Mouse (Mus musculus): ENCODE measurements around the gene Prss35.

Gene Prss35

GRCm38 (mm10) chr9:86795236-86795635, 51.8 kb downstream of the Prss35 start:
- intact Hi-C loops (cut with DNase I) = no loop called here

GRCm38 (mm10) chr9:86797553-86797952, 54.1 kb downstream of the Prss35 start:
- intact Hi-C loops (cut with DNase I) = no loop called here

- intact Hi-C loops (cut with DNase I) = no loop called here
Measured at GRCm38 (mm10) chr9:86798129-86798528, 54.7 kb downstream of the Prss35 start.

GRCm38 (mm10) chr9:86798686-86799085, 55.2 kb downstream of the Prss35 start:
- intact Hi-C loops (cut with DNase I) = no loop called here

GRCm38 (mm10) chr9:86799099-86799498, 55.6 kb downstream of the Prss35 start:
- intact Hi-C loops (cut with DNase I) = no loop called here

- intact Hi-C loops (cut with DNase I) = loop anchor here (2.0 kb wide), 1 partner anchor 208 kb away; no protein-coding TSS in a partner anchor
Measured at GRCm38 (mm10) chr9:86800600-86801163, 57.2 kb downstream of the Prss35 start.

Measured in adrenal gland (tissue).